Mouse (Mus musculus): ENCODE measurements at regions not wholly inside any gene's neighbourhood (a gene's known extent, or its start where the extent isn't known, plus 50 kb on each side); places are given as distances from the start of the nearest gene placed in this dataset.

DNA sequence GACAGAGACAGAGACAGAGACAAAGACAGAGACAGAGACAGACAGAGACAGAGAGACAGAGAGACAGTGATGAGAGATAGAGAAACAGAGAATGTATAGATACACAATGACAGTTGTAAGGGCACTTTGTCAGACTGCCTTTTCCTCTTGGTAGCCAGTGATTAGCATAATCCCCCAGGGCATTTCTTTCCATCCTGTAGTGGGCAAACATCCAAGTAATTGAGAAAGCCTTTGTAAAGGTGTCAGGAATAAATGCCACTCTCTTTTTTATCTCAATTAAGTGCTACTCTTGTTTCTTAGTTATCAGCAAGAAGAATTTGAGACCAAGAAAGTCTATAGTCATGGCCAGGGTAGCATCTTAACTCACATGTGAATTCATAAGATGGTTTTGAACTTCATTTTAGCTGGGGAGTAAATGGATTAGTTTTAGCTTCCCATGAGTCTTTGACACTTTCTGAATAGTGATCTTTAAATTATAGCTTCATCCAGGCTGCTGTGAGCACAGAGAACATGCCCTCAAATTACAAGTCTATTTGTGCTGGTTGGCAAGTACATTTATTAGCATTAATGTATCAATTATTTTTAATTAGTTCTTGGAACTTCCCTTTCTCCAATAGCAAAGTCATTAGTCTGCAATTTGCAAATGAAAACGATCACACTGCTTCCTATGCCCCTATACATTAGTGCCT, 1215.9 kb downstream of the Gm9008 start:
- no peak for DNase-seq

DNA sequence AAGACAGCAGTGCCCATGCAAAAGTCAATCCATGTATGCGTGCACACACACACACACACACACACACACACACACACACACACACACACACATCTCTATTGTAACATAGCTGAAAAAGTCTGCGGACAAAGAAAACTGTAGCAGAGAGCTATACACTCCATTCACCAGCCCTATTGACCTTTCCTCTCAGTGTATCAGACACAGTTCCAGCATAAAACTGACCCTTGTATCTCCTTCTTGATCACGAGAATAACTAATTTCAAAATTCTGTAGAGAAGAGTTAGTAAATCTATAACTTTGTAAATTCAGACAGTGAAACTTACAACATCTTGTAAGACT, 1243.5 kb downstream of the Gm9008 start:
- DNase-seq = no peak

DNA sequence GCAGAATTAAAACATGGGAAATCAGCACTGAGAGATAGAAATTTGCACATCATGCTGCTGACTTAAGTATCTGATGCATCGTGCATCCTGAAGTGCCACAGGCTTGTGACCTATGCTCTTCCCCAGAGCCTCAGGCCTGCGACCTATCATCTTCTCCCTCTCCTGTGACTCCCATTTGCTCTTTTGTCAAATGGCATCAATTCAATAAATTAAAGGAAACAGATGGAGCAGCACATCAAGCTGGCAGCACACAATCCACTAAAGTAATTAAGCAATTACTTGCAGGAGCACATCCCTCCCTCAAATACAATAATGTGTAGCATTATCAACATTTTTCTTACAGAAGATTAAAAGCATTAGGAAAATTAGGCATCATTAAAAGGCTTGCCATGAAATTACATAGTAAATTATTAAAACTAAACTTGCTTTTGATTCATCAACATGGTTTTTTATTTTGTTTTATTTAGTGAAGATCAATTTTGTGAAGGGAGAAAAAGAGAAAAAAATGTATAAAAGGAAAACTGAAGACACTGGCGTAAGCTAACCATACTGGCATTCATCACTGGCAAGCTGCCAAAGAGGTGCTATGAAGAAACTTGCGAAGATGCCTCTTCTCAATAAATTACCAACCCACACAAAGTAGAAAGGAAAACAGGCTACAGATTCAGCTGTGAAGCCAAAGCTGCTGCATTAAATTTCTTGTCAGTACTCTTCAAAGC, 1244.1 kb downstream of the Gm9008 start:
- peak; percentile 2 for DNase-seq

DNA sequence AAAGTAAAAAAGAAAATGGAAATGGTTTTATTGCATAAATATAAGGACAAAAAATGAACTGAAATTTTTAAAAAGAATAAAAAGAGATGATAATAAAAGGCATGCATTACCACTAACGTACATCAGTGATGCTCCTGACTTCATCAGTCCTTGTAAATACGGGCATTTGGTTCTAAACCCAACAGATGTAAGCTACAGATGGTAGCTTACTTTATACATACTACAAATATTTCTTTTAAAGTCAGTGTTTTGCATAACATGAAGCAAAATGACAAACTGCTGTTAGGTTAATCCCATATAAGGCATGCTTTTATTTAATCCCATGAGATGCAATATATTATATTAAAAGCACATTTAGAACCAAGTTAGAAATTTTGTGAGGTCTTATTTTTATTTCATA, 1282.1 kb downstream of the Gm9008 start:
- no peak for DNase-seq

DNA sequence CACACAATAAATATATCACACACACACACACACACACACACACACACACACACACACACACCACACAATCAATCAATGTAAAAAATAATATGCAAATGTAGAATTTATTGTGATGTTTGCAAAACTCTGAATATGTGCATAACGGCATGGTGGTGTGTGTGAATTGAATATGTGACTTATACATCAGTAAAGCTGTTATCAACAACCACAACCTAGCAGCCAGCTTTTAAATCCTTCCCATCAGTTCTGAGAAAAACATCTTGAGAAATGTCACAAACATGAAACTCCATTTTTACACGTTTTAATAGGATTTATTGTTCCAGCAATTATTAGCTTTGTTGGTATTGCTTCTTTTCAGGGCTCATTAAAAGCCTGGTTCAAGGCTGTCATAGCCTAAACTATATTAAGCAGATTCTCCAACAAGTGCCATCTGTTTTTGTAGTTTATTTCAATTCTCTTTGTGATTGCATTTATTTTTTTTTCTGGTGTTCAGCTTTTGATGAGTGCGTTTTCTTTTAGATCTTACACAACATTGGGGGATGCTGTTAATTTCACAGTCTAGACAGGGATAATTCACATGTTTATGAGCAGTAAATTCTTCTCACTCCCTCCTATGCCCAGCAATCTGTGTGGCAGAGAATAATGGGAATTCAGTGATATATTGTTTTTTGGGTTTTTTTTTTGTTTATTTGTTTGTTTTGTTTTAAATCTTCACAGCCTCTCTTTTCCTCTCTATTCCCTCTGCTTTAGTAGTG, 1284.7 kb downstream of the Gm9008 start:
- no peak for DNase-seq
